Mouse (Mus musculus) testis, adult 2 months (tissue): Measurements from ENCODE around the gene Wnt7a.

Source experiments
- CTCF ChIP-seq: fragments of 200-500 bp; IDR thresholded peaks from 2 replicates; pipeline ENCODE4 v1.5.1; 2012; ENCODE audit warnings: low read depth, mild to moderate bottlenecking, inconsistent platforms, low read length, moderate library complexity; ENCODE audit not compliant: control insufficient read depth, insufficient read depth, insufficient replicate concordance
- POLR2A ChIP-seq: fragments of 200-500 bp; IDR thresholded peaks from 2 replicates; pipeline ENCODE4 v1.6.1; 2012; ENCODE audit warnings: low read depth, mild to moderate bottlenecking, inconsistent platforms, low read length, moderate library complexity; ENCODE audit not compliant: control insufficient read depth

- no peak for TF ChIP-seq POLR2A
- TF ChIP-seq CTCF = no peak
These were observed 30.0 kb upstream of the Wnt7a start for GRCm38 (mm10) chr6:91441145-91441662.
